Mouse (Mus musculus) brain, embryonic 14.5 days (tissue): ENCODE measurements around the gene Rnf157.

Experiments
- CTCF ChIP-seq: fragments of 200-500 bp; IDR thresholded peaks from 2 replicates; pipeline ENCODE4 v1.5.1; 2012; ENCODE audit warnings: inconsistent platforms, mild to moderate bottlenecking, moderate library complexity, borderline replicate concordance; ENCODE audit not compliant: insufficient read depth, insufficient read length; ENCODE audit errors: extremely low read depth
- POLR2A ChIP-seq: fragments of 200-500 bp; IDR thresholded peaks from 2 replicates; pipeline ENCODE4 v1.6.1; 2012; ENCODE audit warnings: mild to moderate bottlenecking, inconsistent platforms, borderline replicate concordance; ENCODE audit not compliant: poor library complexity, insufficient read depth, insufficient read length, severe bottlenecking; ENCODE audit errors: extremely low read depth

GRCm38 (mm10) chr11:116347012-116347411 is 65.8 kb downstream of the Rnf157 start:
- no peak for TF ChIP-seq CTCF
- TF ChIP-seq POLR2A = no peak
